Mouse (Mus musculus) liver, adult 2 months (tissue): ENCODE measurements around the gene Anapc7. TPM values are rescaled to one million over a fixed set of nuclear protein-coding genes. Genes with fewer than 3 reads are reported as not detected.
"Not testable (repeated sequence)": the region's sequence is repeated elsewhere in the genome, so short reads cannot be mapped to it uniquely, and the experiment has no call there.

Experiments used
- DNase-seq: peaks from one replicate; pipeline ENCODE4 v3.0.0-alpha.2; 2011; ENCODE audit warnings: low read depth, low spot score; ENCODE audit errors: extremely low read depth
- H3K27ac ChIP-seq: fragments of 200-500 bp; replicated peaks from 2 replicates; pipeline ENCODE4 v1.5.1; 2012; ENCODE audit warnings: low read depth, mild to moderate bottlenecking, control low read depth, inconsistent platforms, low read length; ENCODE audit not compliant: insufficient read depth
- H3K27me3 ChIP-seq: fragments of 200-500 bp; 2 replicates; pipeline ENCODE4 v1.6.1; 2012; ENCODE audit warnings: mild to moderate bottlenecking, moderate library complexity, low read length, inconsistent platforms; ENCODE audit not compliant: control insufficient read depth, insufficient read depth
- H3K36me3 ChIP-seq: fragments of 200-500 bp; 2 replicates; pipeline ENCODE4 v1.6.1; 2012; ENCODE audit warnings: low read length, inconsistent platforms; ENCODE audit not compliant: control insufficient read depth, insufficient read depth
- H3K4me1 ChIP-seq: fragments of 200-500 bp; 2 replicates; pipeline ENCODE4 v1.6.1; 2011; ENCODE audit warnings: low read length; ENCODE audit not compliant: control insufficient read depth, insufficient read depth
- H3K4me3 ChIP-seq: fragments of 200-500 bp; 2 replicates; pipeline ENCODE4 v1.5.1; 2011; ENCODE audit warnings: low read depth, mild to moderate bottlenecking, control low read depth, low read length, moderate library complexity; ENCODE audit not compliant: insufficient read depth
- H3K79me2 ChIP-seq: fragments of 200-500 bp; 2 replicates; pipeline ENCODE4 v1.6.1; 2012; ENCODE audit warnings: inconsistent platforms, mild to moderate bottlenecking, low read length, moderate library complexity; ENCODE audit not compliant: control insufficient read depth, insufficient read depth
- H3K9ac ChIP-seq: fragments of 200-500 bp; 2 replicates; pipeline ENCODE4 v1.6.1; 2012; ENCODE audit warnings: low read depth, mild to moderate bottlenecking, control low read depth, inconsistent platforms, low read length
- CTCF ChIP-seq: fragments of 200-500 bp; IDR thresholded peaks from 2 replicates; pipeline ENCODE4 v1.5.1; 2011; ENCODE audit warnings: low read depth, low read length, control low read depth
- POLR2A ChIP-seq: fragments of 200-500 bp; IDR thresholded peaks from 2 replicates; pipeline ENCODE4 v1.6.1; 2011; ENCODE audit warnings: low read length, control low read depth; ENCODE audit not compliant: insufficient read depth; ENCODE audit errors: extremely low read depth
- WGBS: fragments of 180-500 bp; shearing (Covaris S2); methylation state at CpG from one replicate; pipeline ENCODE4 v1.1.7; 2018; 5-methylcytosine and 5-hydroxymethylcytosine counted together
- polyA plus RNA-seq: library from polyadenylated mRNA; depleted of rRNA; stranded (reverse); fragments of >200 nt; gene quantifications from 2 replicates; pipeline ENCODE4 v1.2.3, GENCODE M21; 2012
- total RNA-seq: library from RNA; depleted of rRNA; stranded (reverse); fragments of >200 nt; gene quantifications from 2 replicates; pipeline ENCODE4 v1.2.3, GENCODE M21; 2014

The Anapc7 gene
- total and polyA plus RNA-seq, 2 experiments: 12.1 to 14.4 TPM

GRCm38 (mm10) chr5:122454442-122454841 is 32.9 kb downstream of the Anapc7 start:
- Histone ChIP-seq H3K27ac (peak overlapping the region; percentile 53), H3K4me3 (no peak overlapping the region), H3K27me3 (no peaks in the 10 kb centered on the region), H3K4me1 (peaks cover 21% of the 10 kb centered on the region), H3K9ac (no peak overlapping the region), H3K36me3 (peaks cover 41% of the 10 kb centered on the region), H3K79me2 (no peaks in the 10 kb centered on the region)
- peak; percentile 75 for DNase-seq
- TF ChIP-seq POLR2A (no peak), CTCF (no peak)
- 47% methylated on average over 4 of the region's 4 CpGs for WGBS

- Histone ChIP-seq H3K27ac (no peak overlapping the region), H3K4me1 (peaks cover 21% of the 10 kb centered on the region), H3K36me3 (peaks cover 45% of the 10 kb centered on the region), H3K4me3 (no peak overlapping the region), H3K27me3 (no peaks in the 10 kb centered on the region), H3K79me2 (no peaks in the 10 kb centered on the region), H3K9ac (no peak overlapping the region)
- WGBS: 71% methylated on average over 3 of the region's 3 CpGs
- DNase-seq: no peak
- TF ChIP-seq POLR2A (no peak), CTCF (no peak)
These were observed 33.4 kb downstream of the Anapc7 start for GRCm38 (mm10) chr5:122454883-122455282.

DNA sequence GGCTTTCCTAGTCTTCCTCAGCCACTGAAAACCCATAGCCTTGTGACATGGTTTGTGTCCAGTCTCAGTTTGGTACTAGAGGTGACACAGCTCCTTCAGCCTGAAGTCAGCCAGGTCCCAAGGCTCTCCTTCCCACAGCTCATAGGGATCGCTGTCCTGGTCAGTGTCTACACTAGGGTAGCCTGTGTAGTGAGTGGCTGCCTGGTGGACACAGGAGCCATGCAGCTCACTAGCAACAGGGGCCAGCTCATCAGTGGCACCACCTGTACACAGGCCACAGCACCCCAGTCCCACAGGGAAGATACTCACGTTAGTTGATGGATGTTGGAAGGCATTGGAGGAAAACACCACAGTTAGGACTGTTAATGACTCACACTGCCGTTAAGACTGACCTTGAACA is 34.1 kb downstream of the Anapc7 start:
- no peak for DNase-seq
- no peak overlapping the region for H3K4me3 ChIP-seq
- no peaks in the 10 kb centered on the region for H3K79me2 ChIP-seq
- no peak overlapping the region for H3K9ac ChIP-seq
- TF ChIP-seq CTCF: no peak
- TF ChIP-seq POLR2A: no peak
- no peak overlapping the region for H3K27ac ChIP-seq
- no peaks in the 10 kb centered on the region for H3K27me3 ChIP-seq
- WGBS: 88% methylated on average over 3 of the region's 3 CpGs
- H3K36me3 ChIP-seq: peaks cover 51% of the 10 kb centered on the region
- peaks cover 21% of the 10 kb centered on the region for H3K4me1 ChIP-seq

DNA sequence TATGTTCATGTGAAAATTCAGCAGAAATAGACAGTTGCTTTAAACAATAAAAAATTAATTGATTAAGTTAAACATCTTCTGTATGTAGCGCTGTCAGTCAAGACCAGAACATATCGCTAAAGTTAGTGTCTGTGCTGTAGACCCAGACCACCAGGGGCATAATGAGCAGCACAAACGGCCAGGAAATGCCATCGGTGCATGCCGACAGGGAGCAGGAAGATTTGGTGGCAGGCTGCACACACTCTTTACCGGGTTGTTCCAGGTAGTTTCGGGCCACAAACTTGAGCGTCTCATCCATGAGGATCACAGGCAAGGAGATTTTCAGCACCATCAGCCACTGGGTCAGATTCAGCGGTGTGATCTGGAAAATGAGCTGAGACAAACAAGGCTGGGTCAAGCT is 35.6 kb downstream of the Anapc7 start:
- H3K4me3 ChIP-seq, DNase-seq, H3K27me3 ChIP-seq, H3K9ac ChIP-seq, H3K27ac ChIP-seq, H3K79me2 ChIP-seq: not testable (repeated sequence)
- Histone ChIP-seq H3K4me1 (peaks cover 11% of the 10 kb centered on the region), H3K36me3 (peaks cover 66% of the 10 kb centered on the region)
- WGBS: 88% methylated on average over 9 of the region's 9 CpGs

DNA sequence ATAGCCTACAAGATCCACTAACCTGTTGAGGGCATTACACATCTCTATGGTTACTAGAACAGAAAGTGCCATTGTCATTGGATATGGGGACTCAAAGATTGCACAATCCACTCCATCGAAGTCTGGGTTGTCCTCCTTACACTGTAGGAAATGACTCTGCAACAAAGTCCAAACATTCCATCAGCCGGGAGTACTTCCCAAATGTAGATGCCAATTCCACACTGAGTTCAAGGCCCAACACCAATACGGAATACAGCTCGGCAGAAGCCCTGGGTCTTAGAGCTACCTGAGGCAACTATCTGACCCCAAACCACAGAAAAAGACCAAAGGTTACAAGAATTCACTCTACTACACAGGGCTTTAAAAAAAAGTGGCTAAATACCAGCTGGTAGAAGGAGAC is 36.6 kb downstream of the Anapc7 start:
- Histone ChIP-seq H3K27me3 (no peaks in the 10 kb centered on the region), H3K79me2 (no peaks in the 10 kb centered on the region; the same call in 1 of the 2 replicates), H3K36me3 (peaks cover 74% of the 10 kb centered on the region), H3K4me3 (no peak overlapping the region), H3K4me1 (peaks cover 8% of the 10 kb centered on the region), H3K27ac (peak overlapping the region; percentile 49; the same call in 1 of the 2 replicates), H3K9ac (no peak overlapping the region)
- 11% methylated on average over 4 of the region's 4 CpGs for WGBS
- DNase-seq: peak; percentile 88
- TF ChIP-seq CTCF: no peak
- no peak for TF ChIP-seq POLR2A

DNA sequence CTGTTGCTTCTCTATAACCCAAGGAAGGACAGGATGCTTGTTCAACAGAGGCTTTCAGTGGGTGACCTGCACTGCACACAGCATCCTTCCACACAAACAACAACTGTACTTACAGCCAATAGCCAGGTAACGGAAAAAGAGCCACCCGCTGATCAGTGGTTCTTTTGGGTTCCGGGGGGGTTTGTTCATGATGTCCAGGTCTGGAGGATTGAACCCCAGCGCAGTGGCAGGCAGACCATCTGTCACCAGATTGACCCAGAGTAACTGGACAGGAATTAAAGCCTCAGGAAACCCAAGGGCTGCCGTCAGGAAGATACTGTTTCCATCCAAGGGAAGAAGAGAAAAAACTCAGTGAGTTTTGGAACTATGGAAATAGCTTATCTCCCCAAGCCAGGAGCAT is 37.8 kb downstream of the Anapc7 start:
- H3K27me3 ChIP-seq: no peaks in the 10 kb centered on the region
- TF ChIP-seq POLR2A: no peak
- no peak for TF ChIP-seq CTCF
- H3K36me3 ChIP-seq: peaks cover 76% of the 10 kb centered on the region
- H3K79me2 ChIP-seq: no peaks in the 10 kb centered on the region; the same call in 1 of the 2 replicates
- no peak overlapping the region for H3K9ac ChIP-seq
- no peak overlapping the region for H3K27ac ChIP-seq
- no peak for DNase-seq
- 93% methylated on average over 5 of the region's 5 CpGs for WGBS
- no peak overlapping the region for H3K4me3 ChIP-seq
- peaks cover 8% of the 10 kb centered on the region for H3K4me1 ChIP-seq
